Mouse (Mus musculus) layer of hippocampus, adult 8-10 months (tissue): ENCODE results near the gene Dnah12. TPM values are rescaled to one million over a fixed set of nuclear protein-coding genes. Genes with fewer than 3 reads are reported as not detected.
"Not testable (repeated sequence)": the region's sequence is repeated elsewhere in the genome, so short reads cannot be mapped to it uniquely, and the experiment has no call there.

Source experiments
- DNase-seq, 2 experiments: peaks; one replicate each; pipeline ENCODE4 v3.0.0; 2022; ENCODE audit warnings: low spot score in 2 of 2
- total RNA-seq, 4 experiments: library from RNA; stranded (reverse); gene quantifications; 2 replicates each; pipeline ENCODE4 v1.2.4; 2022

Gene Dnah12
- total RNA-seq, 4 experiments from 2014 or later: 0.32 to 1.1 (median 0.62) TPM

DNA sequence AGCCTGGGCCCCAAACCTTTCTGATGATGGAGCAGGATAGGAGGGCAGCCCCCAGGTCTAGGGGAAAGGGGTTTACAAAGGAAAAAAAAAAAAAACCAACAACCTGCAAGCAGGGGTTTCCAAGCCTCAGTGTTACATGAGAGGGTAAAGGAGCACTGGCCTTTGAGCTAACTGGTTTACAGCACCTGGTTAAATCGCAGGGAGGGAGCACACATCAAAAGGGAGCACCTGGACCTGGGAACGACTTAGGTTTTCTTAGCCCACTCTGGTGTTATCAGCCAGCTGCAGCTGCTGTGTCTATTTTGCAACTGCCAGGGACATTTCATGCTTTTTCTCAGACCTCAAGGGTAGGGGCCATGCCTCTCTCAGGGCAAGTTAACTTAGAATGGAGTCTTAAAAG is 26.6 kb downstream of the Dnah12 start:
- not testable (repeated sequence) for DNase-seq

- DNase-seq: no peak
Observed at GRCm38 (mm10) chr14:26724898-26725297, 31.8 kb downstream of the Dnah12 start.

GRCm38 (mm10) chr14:26758566-26758965 is 65.5 kb downstream of the Dnah12 start:
- no peak for DNase-seq

DNA sequence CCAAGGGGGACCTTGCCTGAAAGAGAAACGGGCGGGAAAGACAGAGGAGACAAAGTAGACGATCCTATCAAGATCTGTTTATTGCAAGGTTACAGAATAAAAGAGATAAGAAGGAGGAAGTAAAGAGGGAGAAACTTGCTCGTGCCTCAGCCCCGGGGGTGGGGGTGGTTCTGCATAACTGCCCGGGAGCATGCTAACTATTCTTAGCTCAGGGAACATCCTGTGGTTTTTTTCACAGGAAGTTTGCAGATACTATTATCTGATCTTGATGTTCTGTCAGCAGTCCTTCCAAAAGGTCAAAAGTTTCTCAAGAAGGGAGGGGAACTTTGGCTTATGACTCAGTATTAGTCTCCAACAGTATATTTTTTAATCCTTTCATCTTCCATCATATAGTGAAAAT is 71.8 kb downstream of the Dnah12 start:
- DNase-seq: no peak

DNA sequence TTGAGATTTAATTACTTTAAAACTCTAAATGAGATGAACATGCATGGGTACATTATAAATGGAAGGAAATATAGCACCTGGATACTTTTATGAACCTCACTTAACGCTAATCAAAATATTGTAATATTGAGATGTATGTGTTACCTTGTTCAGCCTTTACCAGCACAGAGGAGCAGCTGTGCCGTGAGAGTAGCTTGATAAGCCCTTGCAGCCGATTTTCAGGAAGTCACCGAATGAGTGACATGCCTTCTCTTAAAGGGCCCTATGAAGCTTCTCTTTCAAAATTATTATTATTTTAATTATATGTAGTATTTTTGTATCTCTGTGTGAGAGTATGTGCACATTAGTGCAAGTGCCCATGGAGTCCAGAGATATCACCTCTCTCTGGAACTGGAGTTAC is 75.1 kb downstream of the Dnah12 start:
- no peak for DNase-seq

GRCm38 (mm10) chr14:26773536-26773935 is 80.5 kb downstream of the Dnah12 start:
- DNase-seq: no peak

DNA sequence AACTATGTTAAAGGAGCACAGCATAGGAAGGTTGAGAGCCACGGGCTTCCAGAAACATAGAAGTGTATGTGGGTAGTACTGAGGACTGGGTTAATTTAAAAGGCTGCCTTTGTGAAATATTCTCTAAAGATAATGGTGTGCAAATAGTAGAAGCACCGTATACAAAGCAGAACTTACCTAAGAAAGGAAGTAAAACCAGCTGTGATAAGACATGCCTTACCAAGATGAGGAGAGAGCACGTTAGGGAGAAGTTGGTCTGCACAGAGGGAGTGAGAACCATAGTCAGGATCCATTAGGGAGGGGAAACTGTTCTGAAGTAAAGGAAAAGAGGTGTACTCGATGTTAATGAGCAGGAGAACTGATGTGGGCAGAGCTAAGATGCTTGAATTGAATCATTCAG is 90.7 kb downstream of the Dnah12 start:
- no peak for DNase-seq

DNA sequence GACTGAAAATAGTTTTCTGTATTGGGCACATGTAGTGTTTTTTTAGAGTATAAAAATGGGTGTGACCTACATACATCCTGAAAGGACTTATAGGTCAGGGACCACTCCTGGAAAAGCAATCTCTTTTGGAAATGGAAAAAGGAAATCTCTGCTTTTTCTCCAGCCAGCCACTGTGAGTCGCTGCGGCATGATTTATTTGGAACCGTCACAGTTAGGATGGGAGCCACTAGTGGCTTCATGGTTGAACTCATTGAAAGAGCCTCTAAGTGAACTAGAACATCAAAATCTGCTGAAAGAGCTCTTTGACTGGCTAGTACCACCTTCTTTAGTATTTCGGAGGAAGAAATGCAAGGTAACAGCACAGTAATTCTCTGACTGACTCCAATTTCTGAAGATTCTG is 92.6 kb downstream of the Dnah12 start:
- DNase-seq: no peak

- no peak for DNase-seq
Observed at GRCm38 (mm10) chr14:26794431-26794830, 101.4 kb downstream of the Dnah12 start.

DNA sequence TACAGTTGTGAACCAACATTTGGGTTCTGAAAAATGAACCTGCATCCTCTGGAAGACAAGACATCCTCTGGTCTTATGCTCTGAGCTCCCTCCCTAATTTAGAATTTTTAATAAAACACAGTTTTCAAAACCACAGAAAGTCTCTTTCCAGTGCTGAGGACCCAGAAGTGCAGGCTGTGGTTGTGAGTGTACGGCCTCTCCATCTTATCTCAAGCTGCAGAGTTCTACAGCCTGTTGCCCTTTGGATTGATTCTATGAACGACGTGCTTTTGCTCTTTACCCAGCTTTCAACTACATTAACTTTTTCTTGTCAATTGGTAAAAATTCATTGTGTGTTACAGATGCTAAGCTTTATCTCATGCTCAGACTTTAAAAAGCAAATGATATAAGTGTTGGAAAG is 105.3 kb downstream of the Dnah12 start:
- DNase-seq: no peak

GRCm38 (mm10) chr14:26799286-26799685 is 106.2 kb downstream of the Dnah12 start:
- no peak for DNase-seq

- DNase-seq: no peak
Observed at GRCm38 (mm10) chr14:26805500-26805899, 112.4 kb downstream of the Dnah12 start.

DNA sequence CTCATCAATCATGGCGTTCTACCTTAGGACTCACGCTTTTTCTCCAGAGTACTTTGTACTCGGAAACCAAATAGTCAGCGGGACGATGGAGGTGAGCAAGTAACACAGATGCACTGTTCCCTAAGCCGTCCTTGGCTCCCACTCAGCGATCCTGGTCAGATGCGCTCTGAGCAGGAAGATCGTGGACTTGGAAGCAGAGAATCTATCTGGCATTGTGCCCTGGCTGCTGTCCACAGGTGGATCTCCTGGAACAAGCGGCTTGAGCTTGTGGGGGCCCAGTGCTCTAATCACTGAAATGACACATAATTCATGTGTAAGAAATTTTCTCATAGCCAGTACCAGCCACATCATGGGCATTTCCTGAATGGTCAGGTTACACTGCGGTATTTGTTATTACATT is 119.7 kb downstream of the Dnah12 start:
- DNase-seq: no peak

- DNase-seq: no peak
Observed at GRCm38 (mm10) chr14:26813871-26814270, 120.8 kb downstream of the Dnah12 start.

DNA sequence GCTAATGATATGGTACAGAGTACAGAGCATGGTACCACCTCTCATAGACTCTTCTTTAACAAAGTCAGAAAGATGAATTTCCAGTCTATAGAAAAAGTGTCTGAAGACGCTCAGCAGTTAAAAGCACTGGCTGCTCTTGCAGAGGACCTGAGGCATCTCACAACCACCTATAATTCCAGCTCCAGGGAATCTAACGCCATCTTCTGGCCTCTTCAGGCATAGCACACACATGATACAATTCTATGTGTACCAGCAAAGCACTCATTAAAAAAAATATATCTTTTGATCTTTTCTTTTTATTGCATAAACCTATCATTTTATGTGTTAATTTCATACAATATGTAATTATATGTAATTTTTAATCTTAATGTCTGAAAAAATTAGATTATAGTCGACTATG is 121.8 kb downstream of the Dnah12 start:
- no peak for DNase-seq

GRCm38 (mm10) chr14:26816785-26817184 is 123.7 kb downstream of the Dnah12 start:
- no peak for DNase-seq

GRCm38 (mm10) chr14:26826020-26826419 is 132.9 kb downstream of the Dnah12 start:
- DNase-seq: no peak

- no peak for DNase-seq
Observed at GRCm38 (mm10) chr14:26853053-26853452, 160.0 kb downstream of the Dnah12 start.

- DNase-seq: no peak
Observed at GRCm38 (mm10) chr14:26854066-26854465, 161.0 kb downstream of the Dnah12 start.

- DNase-seq: no peak
Observed at GRCm38 (mm10) chr14:26858364-26858763, 165.3 kb downstream of the Dnah12 start.

DNA sequence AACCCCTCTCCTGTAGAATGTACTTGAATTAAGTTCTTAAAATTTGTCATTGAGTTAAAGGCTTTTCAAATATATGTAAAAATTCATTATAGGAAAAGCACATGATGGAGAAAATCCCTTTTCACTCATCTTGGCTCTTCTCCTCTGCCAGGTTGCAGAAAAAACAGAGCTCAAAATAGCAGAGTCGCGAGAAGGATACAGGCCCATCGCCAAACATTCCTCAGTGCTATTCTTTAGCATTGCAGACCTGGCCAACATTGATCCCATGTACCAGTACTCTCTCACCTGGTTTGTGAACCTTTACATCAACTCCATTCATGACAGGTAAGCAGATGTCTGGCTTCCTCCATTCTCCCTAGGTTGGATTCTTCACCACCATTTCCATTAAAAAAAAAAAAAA is 165.9 kb downstream of the Dnah12 start:
- DNase-seq: no peak

- no peak for DNase-seq
Observed at GRCm38 (mm10) chr14:26867356-26867755, 174.3 kb downstream of the Dnah12 start.

DNA sequence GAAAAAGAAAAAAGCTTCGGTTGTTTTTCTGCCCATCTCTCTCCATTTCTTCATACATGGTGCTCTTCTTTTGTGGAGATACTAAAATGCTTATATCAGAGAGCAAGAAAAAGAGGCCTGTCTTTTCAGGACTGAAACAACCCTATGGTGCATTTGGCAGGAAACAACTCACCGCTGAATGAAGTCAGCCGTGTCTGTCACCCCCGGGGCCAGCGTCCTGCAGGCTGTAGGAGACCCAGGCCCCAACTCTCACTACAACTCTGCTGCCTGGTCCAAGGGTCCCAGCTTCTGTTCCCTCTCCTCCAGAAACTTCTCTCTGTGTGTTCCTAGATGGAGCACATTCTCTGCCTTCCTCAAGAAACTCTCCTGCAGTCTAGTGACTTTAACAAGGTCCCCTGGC is 175.2 kb downstream of the Dnah12 start:
- no peak for DNase-seq

- no peak for DNase-seq
Observed at GRCm38 (mm10) chr14:26878756-26879155, 185.7 kb downstream of the Dnah12 start.
